Mouse (Mus musculus) liver, embryonic 12.5 days (tissue): ENCODE results near the gene Prr19. TPM values are rescaled to one million over a fixed set of nuclear protein-coding genes. Genes with fewer than 3 reads are reported as not detected.

Experiments
- ATAC-seq: fragments of 200-750 bp; cut with Nextera tagmentation; 2 replicates; pipeline ENCODE4 v1.8.0; 2017; ENCODE audit warnings: moderate number of reproducible peaks, mild to moderate bottlenecking, moderate library complexity
- H3K27ac ChIP-seq: fragments of 300-500 bp; sonication (generic); 2 replicates; pipeline ENCODE4 v1.5.1; 2016; ENCODE audit warnings: mild to moderate bottlenecking
- H3K27me3 ChIP-seq: fragments of 300-500 bp; sonication (generic); replicated peaks from 2 replicates; pipeline ENCODE4 v1.6.1; 2016; ENCODE audit warnings: mild to moderate bottlenecking, moderate library complexity
- H3K36me3 ChIP-seq: fragments of 300-500 bp; sonication (generic); 2 replicates; pipeline ENCODE4 v1.6.1; 2016; ENCODE audit warnings: mild to moderate bottlenecking, moderate library complexity
- H3K4me1 ChIP-seq: fragments of 300-500 bp; sonication (generic); 2 replicates; pipeline ENCODE4 v1.6.1; 2016
- H3K4me2 ChIP-seq: fragments of 300-500 bp; sonication (generic); 2 replicates; pipeline ENCODE4 v1.6.1; 2016; ENCODE audit warnings: mild to moderate bottlenecking, moderate library complexity
- H3K4me3 ChIP-seq: fragments of 300-500 bp; sonication (generic); 2 replicates; pipeline ENCODE4 v1.5.1; 2016; ENCODE audit warnings: mild to moderate bottlenecking, moderate library complexity
- H3K9ac ChIP-seq: fragments of 300-500 bp; sonication (generic); 2 replicates; pipeline ENCODE4 v1.6.1; 2016; ENCODE audit warnings: mild to moderate bottlenecking, moderate library complexity
- H3K9me3 ChIP-seq: fragments of 300-500 bp; sonication (generic); replicated peaks from 2 replicates; pipeline ENCODE4 v1.6.1; 2016; ENCODE audit warnings: mild to moderate bottlenecking, moderate library complexity
- WGBS: fragments of 180-500 bp; shearing (Covaris S2); methylation state at CpG from one replicate; pipeline ENCODE4 v1.1.7; 2016; ENCODE audit not compliant: insufficient replicate concordance; 5-methylcytosine and 5-hydroxymethylcytosine counted together
- polyA plus RNA-seq: library from polyadenylated mRNA; unstranded; fragments of >200 nt; fragmentation: Nextera tagmentation; extraction: Ambion mirVana; gene quantifications from 2 replicates; pipeline ENCODE4 v1.2.1, GENCODE M21; 2016

Gene Prr19
- polyA plus RNA-seq, 1 experiment from 2014 or later: 0.10 TPM

- WGBS: 89% methylated on average over 20 of the region's 20 CpGs
- no peak overlapping the region for H3K27ac ChIP-seq
Measured at GRCm38 (mm10) chr7:25285511-25286238, 15.5 kb upstream of the Prr19 start.

GRCm38 (mm10) chr7:25286989-25287388 is 14.2 kb upstream of the Prr19 start:
- Histone ChIP-seq H3K36me3 (peaks cover 74% of the 10 kb centered on the region), H3K27ac (no peak overlapping the region), H3K4me2 (no peak overlapping the region), H3K4me3 (no peak overlapping the region), H3K27me3 (no peaks in the 10 kb centered on the region), H3K9ac (no peak overlapping the region), H3K4me1 (peaks cover 33% of the 10 kb centered on the region), H3K9me3 (0 out of 2 replicates have a peak, but pooled peaks cover 4% of the 10 kb centered on the region)
- WGBS: 74% methylated on average over 8 of the region's 8 CpGs
- ATAC-seq: no peak

More at GRCm38 (mm10) chr7:25285511-25286238, 15.5 kb upstream of the Prr19 start:
- no peak for ATAC-seq
- H3K4me2 ChIP-seq: no peak overlapping the region
- no peak overlapping the region for H3K9ac ChIP-seq
- H3K4me1 ChIP-seq: peaks cover 43% of the 10 kb centered on the region
- no peaks in the 10 kb centered on the region for H3K27me3 ChIP-seq
- no peak overlapping the region for H3K4me3 ChIP-seq
- H3K9me3 ChIP-seq: 0 out of 2 replicates have a peak, but pooled peaks cover 4% of the 10 kb centered on the region
- H3K36me3 ChIP-seq: peaks cover 61% of the 10 kb centered on the region

- Histone ChIP-seq H3K4me1 (peaks cover 29% of the 10 kb centered on the region), H3K27ac (no peak overlapping the region), H3K9me3 (0 out of 2 replicates have a peak, but pooled peaks cover 4% of the 10 kb centered on the region), H3K4me3 (no peak overlapping the region), H3K9ac (no peak overlapping the region), H3K36me3 (peaks cover 84% of the 10 kb centered on the region), H3K27me3 (no peaks in the 10 kb centered on the region), H3K4me2 (no peak overlapping the region)
- no peak for ATAC-seq
- WGBS: 92% methylated on average over 12 of the region's 12 CpGs
Measured at GRCm38 (mm10) chr7:25288011-25288410, 13.2 kb upstream of the Prr19 start.

GRCm38 (mm10) chr7:25288721-25289120 is 12.5 kb upstream of the Prr19 start:
- 75% methylated on average over 3 of the region's 3 CpGs for WGBS
- no peak overlapping the region for H3K4me3 ChIP-seq
- H3K36me3 ChIP-seq: peaks cover 91% of the 10 kb centered on the region
- H3K9ac ChIP-seq: no peak overlapping the region
- H3K27me3 ChIP-seq: no peaks in the 10 kb centered on the region
- no peak for ATAC-seq
- H3K4me1 ChIP-seq: peaks cover 22% of the 10 kb centered on the region
- no peak overlapping the region for H3K4me2 ChIP-seq
- H3K27ac ChIP-seq: no peak overlapping the region
- 0 out of 2 replicates have a peak, but pooled peaks cover 4% of the 10 kb centered on the region for H3K9me3 ChIP-seq

GRCm38 (mm10) chr7:25289925-25290324 is 11.3 kb upstream of the Prr19 start:
- H3K36me3 ChIP-seq: peaks cover 97% of the 10 kb centered on the region
- no peak for ATAC-seq
- 94% methylated on average over 3 of the region's 3 CpGs for WGBS
- no peak overlapping the region for H3K9ac ChIP-seq
- 0 out of 2 replicates have a peak, but pooled peaks cover 4% of the 10 kb centered on the region for H3K9me3 ChIP-seq
- no peaks in the 10 kb centered on the region for H3K27me3 ChIP-seq
- H3K4me1 ChIP-seq: peaks cover 15% of the 10 kb centered on the region; the same call in 1 of the 2 replicates
- no peak overlapping the region for H3K4me3 ChIP-seq
- H3K4me2 ChIP-seq: no peak overlapping the region
- no peak overlapping the region for H3K27ac ChIP-seq

- Histone ChIP-seq H3K4me3 (no peak overlapping the region), H3K36me3 (peaks cover 97% of the 10 kb centered on the region), H3K27me3 (no peaks in the 10 kb centered on the region), H3K4me2 (no peak overlapping the region), H3K27ac (no peak overlapping the region), H3K9me3 (0 out of 2 replicates have a peak, but pooled peaks cover 4% of the 10 kb centered on the region), H3K9ac (no peak overlapping the region), H3K4me1 (0 out of 2 replicates have a peak, but pooled peaks cover 10% of the 10 kb centered on the region)
- WGBS: 95% methylated on average over 1 of the region's 1 CpGs
- no peak for ATAC-seq
Measured at GRCm38 (mm10) chr7:25290463-25290862, 10.7 kb upstream of the Prr19 start.

- peaks cover 95% of the 10 kb centered on the region for H3K36me3 ChIP-seq
- no peak overlapping the region for H3K27ac ChIP-seq
- whole genome bisulfite sequencing: 83% methylated on average over 2 of the region's 2 CpGs
- no peak overlapping the region for H3K9ac ChIP-seq
- no peak overlapping the region for H3K4me3 ChIP-seq
- ATAC-seq: no peak
- peaks cover 5% of the 10 kb centered on the region; the same call in 1 of the 2 replicates for H3K4me1 ChIP-seq
- H3K9me3 ChIP-seq: 0 out of 2 replicates have a peak, but pooled peaks cover 4% of the 10 kb centered on the region
- no peak overlapping the region for H3K4me2 ChIP-seq
- H3K27me3 ChIP-seq: no peaks in the 10 kb centered on the region
Measured at GRCm38 (mm10) chr7:25290911-25291310, 10.3 kb upstream of the Prr19 start.

GRCm38 (mm10) chr7:25292107-25292506 is 9.1 kb upstream of the Prr19 start:
- Histone ChIP-seq H3K27ac (no peak overlapping the region), H3K4me1 (peaks cover 15% of the 10 kb centered on the region), H3K27me3 (no peaks in the 10 kb centered on the region), H3K9ac (no peak overlapping the region), H3K9me3 (0 out of 2 replicates have a peak, but pooled peaks cover 4% of the 10 kb centered on the region), H3K4me2 (no peak overlapping the region), H3K36me3 (peaks cover 83% of the 10 kb centered on the region), H3K4me3 (no peak overlapping the region)
- 79% methylated on average over 7 of the region's 7 CpGs for WGBS
- no peak for ATAC-seq

- Histone ChIP-seq H3K9me3 (0 out of 2 replicates have a peak, but pooled peaks cover 4% of the 10 kb centered on the region), H3K4me2 (no peak overlapping the region), H3K27me3 (no peaks in the 10 kb centered on the region), H3K36me3 (peaks cover 71% of the 10 kb centered on the region), H3K4me3 (no peak overlapping the region), H3K27ac (no peak overlapping the region), H3K9ac (no peak overlapping the region), H3K4me1 (peaks cover 27% of the 10 kb centered on the region)
- WGBS: 84% methylated on average over 10 of the region's 10 CpGs
- ATAC-seq: no peak
Measured at GRCm38 (mm10) chr7:25293191-25293739, 7.9 kb upstream of the Prr19 start.

GRCm38 (mm10) chr7:25294495-25294894 is 6.7 kb upstream of the Prr19 start:
- Histone ChIP-seq H3K27me3 (no peaks in the 10 kb centered on the region), H3K4me1 (peaks cover 29% of the 10 kb centered on the region), H3K4me2 (no peak overlapping the region), H3K9me3 (0 out of 2 replicates have a peak, but pooled peaks cover under 1% of the 10 kb centered on the region), H3K36me3 (peaks cover 59% of the 10 kb centered on the region), H3K4me3 (no peak overlapping the region), H3K27ac (no peak overlapping the region), H3K9ac (no peak overlapping the region)
- 66% methylated on average over 4 of the region's 4 CpGs for WGBS
- no peak for ATAC-seq

- no peak overlapping the region for H3K4me3 ChIP-seq
- H3K27ac ChIP-seq: no peak overlapping the region
- H3K9me3 ChIP-seq: no peaks in the 10 kb centered on the region
- H3K4me1 ChIP-seq: peaks cover 29% of the 10 kb centered on the region
- no peak overlapping the region for H3K4me2 ChIP-seq
- 75% methylated on average over 12 of the region's 12 CpGs for WGBS
- H3K27me3 ChIP-seq: no peaks in the 10 kb centered on the region
- H3K9ac ChIP-seq: no peak overlapping the region
- ATAC-seq: no peak
- peaks cover 53% of the 10 kb centered on the region for H3K36me3 ChIP-seq
Measured at GRCm38 (mm10) chr7:25294960-25295722, 6.1 kb upstream of the Prr19 start.
